Mouse (Mus musculus) C2C12 (cell line): ENCODE measurements around the gene Nrde2. TPM values are rescaled to one million over a fixed set of nuclear protein-coding genes. Genes with fewer than 3 reads are reported as not detected.
A peak's percentile ranks its signal among the peaks of the same experiment; 100 is the strongest.

Experiments
- H3K27me3 ChIP-seq: one replicate; pipeline ENCODE4 v1.6.1; 2011; ENCODE audit not compliant: control insufficient read depth, insufficient read depth, insufficient read length
- H3K36me3 ChIP-seq: one replicate; pipeline ENCODE4 v1.6.1; 2011; ENCODE audit not compliant: control insufficient read depth, insufficient read depth
- H3K4me3 ChIP-seq: one replicate; pipeline ENCODE4 v1.5.1; 2011; ENCODE audit warnings: mild to moderate bottlenecking, control low read depth; ENCODE audit not compliant: poor library complexity, insufficient read depth, severe bottlenecking
- H3K79me2 ChIP-seq: one replicate; pipeline ENCODE4 v1.6.1; 2011; ENCODE audit not compliant: control insufficient read depth, insufficient read depth
- H3K79me3 ChIP-seq: one replicate; pipeline ENCODE4 v1.6.1; 2011; ENCODE audit warnings: low read depth, control low read depth
- H3ac ChIP-seq: one replicate; pipeline ENCODE3; 2011; ENCODE audit warnings: low read depth; ENCODE audit not compliant: control insufficient read depth, insufficient read length
- CEBPB ChIP-seq: IDR thresholded peaks from one replicate; pipeline ENCODE4 v1.6.1; 2011; ENCODE audit warnings: low read depth, mild to moderate bottlenecking, control low read depth, moderate library complexity
- CTCF ChIP-seq: IDR thresholded peaks from one replicate; pipeline ENCODE4 v1.5.1; 2011; ENCODE audit not compliant: control insufficient read depth, insufficient read depth, insufficient read length
- FOSL1 ChIP-seq: IDR thresholded peaks from one replicate; pipeline ENCODE4 v1.8.0; 2011; ENCODE audit warnings: mild to moderate bottlenecking, low read length; ENCODE audit not compliant: poor library complexity, insufficient read depth, severe bottlenecking
- MAX ChIP-seq: IDR thresholded peaks from one replicate; pipeline ENCODE4 v1.6.1; 2011; ENCODE audit warnings: mild to moderate bottlenecking, control low read depth
- MYOD1 ChIP-seq: IDR thresholded peaks from one replicate; pipeline ENCODE4 v1.6.1; 2011; ENCODE audit warnings: low read depth; ENCODE audit not compliant: control insufficient read depth, insufficient read length
- MYOG ChIP-seq: IDR thresholded peaks from one replicate; pipeline ENCODE4 v1.6.1; 2011; ENCODE audit not compliant: control insufficient read depth, insufficient read length; ENCODE audit errors: extremely low read depth
- USF1 ChIP-seq: IDR thresholded peaks from one replicate; pipeline ENCODE4 v1.6.1; 2011; ENCODE audit warnings: low read depth, mild to moderate bottlenecking, control low read depth, moderate library complexity
- long read RNA-seq, 2 experiments: library from polyadenylated mRNA; unstranded; transcript quantifications; one replicate each; pipeline ENCODE4 v2.0.0; 2019 to 2020
- polyA plus RNA-seq: library from polyadenylated mRNA; unstranded; fragments of >200 nt; fragmentation: generic; extraction: Trizol; gene quantifications from one replicate; pipeline ENCODE4 v1.2.1, GENCODE M21; 2012; ENCODE audit warnings: missing spikeins

The Nrde2 gene
- polyA plus RNA-seq, result 10.2 TPM
- long read RNA-seq, experiment 1, partial matches to known transcripts, result 1 of 3 reads
- long read RNA-seq, experiment 1, other reads (novel, unspliced or antisense), result 0 of 3 reads
- long read RNA-seq, experiment 2, transcript Nrde2-201 (14 exons, 3,718 nt), result major isoform, 48 of 96 reads
- long read RNA-seq, experiment 2, partial matches to known transcripts, result 4 of 96 reads
- long read RNA-seq, experiment 2, other reads (novel, unspliced or antisense), result 44 of 96 reads

- peak within 1 kb of the TSS; percentile 43 for H3K4me3 ChIP-seq
- H3K79me2 ChIP-seq, result peaks cover 34% of the 10 kb centered on the region
- peaks cover 7% of the 10 kb centered on the region for H3K36me3 ChIP-seq
- H3ac ChIP-seq, result peak within 1 kb of the TSS; percentile 35
- no peak for TF ChIP-seq MAX
- TF ChIP-seq MYOD1, result no peak
- TF ChIP-seq USF1, result no peak
- TF ChIP-seq CEBPB, result no peak
- no peak for TF ChIP-seq FOSL1
- TF ChIP-seq MYOG, result no peak
- TF ChIP-seq CTCF, result no peak
- H3K27me3 ChIP-seq, result no peaks in the 10 kb centered on the region
- H3K79me3 ChIP-seq, result peaks cover 16% of the 10 kb centered on the region
These were observed at the start of gene Nrde2 for GRCm38 (mm10) chr12:100159261-100159975. Gene Nrde2, minus strand, starts transcription at chr12:100159653.

DNA sequence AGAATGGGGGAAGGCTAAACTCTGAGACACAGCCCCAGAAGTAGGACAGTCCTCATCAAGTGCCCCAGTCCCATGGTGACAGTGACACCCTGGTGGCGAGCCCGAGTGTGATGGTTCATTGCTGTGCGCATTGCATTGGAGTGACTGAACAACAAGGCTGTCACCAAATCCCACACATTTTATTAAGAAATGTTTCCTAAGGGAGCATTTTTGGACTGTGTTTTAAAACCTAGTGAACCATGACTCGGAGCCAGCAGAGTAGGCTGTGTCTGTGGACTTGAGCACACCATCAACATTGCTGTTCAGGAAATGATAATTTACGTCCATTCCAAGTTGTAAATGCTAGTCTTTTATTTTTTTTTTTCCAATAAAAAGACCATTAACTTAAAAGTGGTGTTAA lies 47.5 kb upstream of the Nrde2 start:
- Histone ChIP-seq H3K79me3 (peaks cover 35% of the 10 kb centered on the region), H3K79me2 (peaks cover 38% of the 10 kb centered on the region), H3K4me3 (no peak overlapping the region), H3K36me3 (peaks cover 74% of the 10 kb centered on the region), H3ac (no peak overlapping the region), H3K27me3 (no peaks in the 10 kb centered on the region)
- TF ChIP-seq MYOG (no peak), USF1 (no peak), FOSL1 (no peak), MYOD1 (no peak), CTCF (no peak), CEBPB (no peak), MAX (no peak)

- TF ChIP-seq MAX, result no peak
- peaks cover 38% of the 10 kb centered on the region for H3K79me3 ChIP-seq
- H3K4me3 ChIP-seq, result no peak overlapping the region
- H3K79me2 ChIP-seq, result peaks cover 42% of the 10 kb centered on the region
- H3ac ChIP-seq, result no peak overlapping the region
- H3K36me3 ChIP-seq, result peaks cover 74% of the 10 kb centered on the region
- H3K27me3 ChIP-seq, result no peaks in the 10 kb centered on the region
These were observed 47.1 kb upstream of the Nrde2 start for GRCm38 (mm10) chr12:100206521-100206920.

GRCm38 (mm10) chr12:100205156-100205555 lies 45.7 kb upstream of the Nrde2 start:
- no peak for TF ChIP-seq USF1
- no peak for TF ChIP-seq MYOD1
- TF ChIP-seq CEBPB, result no peak
- TF ChIP-seq FOSL1, result no peak
- Histone ChIP-seq H3K36me3 (peaks cover 74% of the 10 kb centered on the region), H3K4me3 (no peak overlapping the region), H3K79me2 (peaks cover 56% of the 10 kb centered on the region), H3K27me3 (no peaks in the 10 kb centered on the region), H3K79me3 (peaks cover 50% of the 10 kb centered on the region), H3ac (no peak overlapping the region)

- H3K36me3 ChIP-seq, result peaks cover 63% of the 10 kb centered on the region
- peaks cover 54% of the 10 kb centered on the region for H3K79me3 ChIP-seq
- no peak overlapping the region for H3K4me3 ChIP-seq
- H3K27me3 ChIP-seq, result no peaks in the 10 kb centered on the region
- TF ChIP-seq USF1, result no peak
- TF ChIP-seq MAX, result no peak
- TF ChIP-seq MYOD1, result no peak
- peaks cover 65% of the 10 kb centered on the region for H3K79me2 ChIP-seq
- no peak overlapping the region for H3ac ChIP-seq
These were observed 44.3 kb upstream of the Nrde2 start for GRCm38 (mm10) chr12:100203759-100204158.

GRCm38 (mm10) chr12:100201838-100202237 lies 42.4 kb upstream of the Nrde2 start:
- peak; percentile 70 for TF ChIP-seq MYOD1
- peak; percentile 83 for TF ChIP-seq MAX
- no peak for TF ChIP-seq FOSL1
- no peak for TF ChIP-seq CEBPB
- no peak for TF ChIP-seq MYOG
- no peak for TF ChIP-seq USF1
- TF ChIP-seq CTCF, result peak; percentile 100
- H3K4me3 ChIP-seq, result peak overlapping the region; percentile 97
- no peak overlapping the region for H3ac ChIP-seq

More at GRCm38 (mm10) chr12:100201838-100202237, 42.4 kb upstream of the Nrde2 start:
- Histone ChIP-seq H3K79me2 (peaks cover 65% of the 10 kb centered on the region), H3K27me3 (no peaks in the 10 kb centered on the region), H3K36me3 (peaks cover 48% of the 10 kb centered on the region), H3K79me3 (peaks cover 54% of the 10 kb centered on the region)
